Mouse (Mus musculus) thymus, adult 2 months (tissue): ENCODE measurements around the gene Zp3.

Experiments used
- CTCF ChIP-seq: fragments of 200-500 bp; IDR thresholded peaks from 2 replicates; pipeline ENCODE4 v1.5.1; 2012; ENCODE audit warnings: mild to moderate bottlenecking, control low read depth, low read length, moderate library complexity, borderline replicate concordance; ENCODE audit not compliant: control insufficient read depth, poor library complexity, insufficient read depth; ENCODE audit errors: extremely low read depth
- POLR2A ChIP-seq: fragments of 200-500 bp; IDR thresholded peaks from 2 replicates; pipeline ENCODE4 v1.6.1; 2012; ENCODE audit warnings: mild to moderate bottlenecking, low read length, control low read depth, moderate library complexity; ENCODE audit not compliant: control insufficient read depth, poor library complexity, insufficient read depth; ENCODE audit errors: extremely low read depth

GRCm38 (mm10) chr5:135965501-135965930 lies 14.4 kb upstream of the Zp3 start:
- TF ChIP-seq CTCF (no peak), POLR2A (no peak)
